Mouse (Mus musculus) urinary bladder, postnatal 4 days (tissue): ENCODE results near the gene 1700125H20Rik.
A peak's percentile ranks its signal among the peaks of the same experiment; 100 is the strongest.
"Not testable (repeated sequence)": the region's sequence is repeated elsewhere in the genome, so short reads cannot be mapped to it uniquely, and the experiment has no call there.

Experiments used
- DNase-seq, 2 experiments: peaks; one replicate each; pipeline ENCODE4 v3.0.0; 2021 to 2022; ENCODE audit warnings: low spot score in 2 of 2

The 1700125H20Rik gene

GRCm38 (mm10) chr11:85170058-85170740 is at the start of gene 1700125H20Rik:
TSS of gene 1700125H20Rik (plus strand) at chr11:85170404.
- peak; percentile 79 to 91 for DNase-seq

- no peak for DNase-seq
These were observed 48.1 kb upstream of the 1700125H20Rik start for GRCm38 (mm10) chr11:85122073-85122472.

GRCm38 (mm10) chr11:85123267-85123992 is 46.8 kb upstream of the 1700125H20Rik start:
- DNase-seq = no peak

GRCm38 (mm10) chr11:85126257-85127102 is 43.7 kb upstream of the 1700125H20Rik start:
- no peak for DNase-seq

GRCm38 (mm10) chr11:85128883-85129282 is 41.3 kb upstream of the 1700125H20Rik start:
- DNase-seq = no peak

- no peak for DNase-seq
These were observed 38.7 kb upstream of the 1700125H20Rik start for GRCm38 (mm10) chr11:85131542-85131941.

GRCm38 (mm10) chr11:85138776-85139474 is 31.3 kb upstream of the 1700125H20Rik start:
- no peak for DNase-seq

- peak; percentile 96 for DNase-seq
These were observed 30.3 kb upstream of the 1700125H20Rik start, which contains the start of gene Usp32 for GRCm38 (mm10) chr11:85139581-85140540. TSS of gene Usp32 (minus strand) at chr11:85140161.

GRCm38 (mm10) chr11:85152256-85152930 is 17.8 kb upstream of the 1700125H20Rik start:
- DNase-seq = no peak

GRCm38 (mm10) chr11:85157301-85157700 is 12.9 kb upstream of the 1700125H20Rik start:
- no peak for DNase-seq

- DNase-seq = not testable (repeated sequence)
These were observed 7.2 kb upstream of the 1700125H20Rik start for GRCm38 (mm10) chr11:85163014-85163413.

- no peak for DNase-seq
These were observed 5.8 kb upstream of the 1700125H20Rik start for GRCm38 (mm10) chr11:85164371-85164770.

- DNase-seq = no peak
These were observed 2.7 kb upstream of the 1700125H20Rik start for GRCm38 (mm10) chr11:85167503-85167902.

- DNase-seq = no peak
These were observed 629 bp downstream of the 1700125H20Rik start for GRCm38 (mm10) chr11:85170833-85171232.

GRCm38 (mm10) chr11:85175941-85176340 is 5.7 kb downstream of the 1700125H20Rik start:
- DNase-seq = no peak

- DNase-seq = no peak
These were observed 7.6 kb downstream of the 1700125H20Rik start for GRCm38 (mm10) chr11:85177761-85178160.

- no peak for DNase-seq
These were observed 8.2 kb downstream of the 1700125H20Rik start for GRCm38 (mm10) chr11:85178413-85178812.

- DNase-seq = peak; percentile 61 to 73
These were observed 12.5 kb downstream of the 1700125H20Rik start for GRCm38 (mm10) chr11:85182617-85183283.

GRCm38 (mm10) chr11:85183284-85183779 is 13.1 kb downstream of the 1700125H20Rik start:
- DNase-seq = no peak
